Mouse (Mus musculus) cerebellum, adult 2 months (tissue): ENCODE measurements around the gene Hvcn1. TPM values are rescaled to one million over a fixed set of nuclear protein-coding genes. Genes with fewer than 3 reads are reported as not detected.
"Not testable (repeated sequence)": the region's sequence is repeated elsewhere in the genome, so short reads cannot be mapped to it uniquely, and the experiment has no call there.

Source experiments
- DNase-seq, 2 experiments: peaks; one replicate each; pipeline ENCODE4 v3.0.0; 2021
- H3K27ac ChIP-seq: fragments of 200-500 bp; 2 replicates; pipeline ENCODE4 v1.5.1; 2012; ENCODE audit warnings: low read length, control low read depth, inconsistent platforms; ENCODE audit not compliant: insufficient read depth
- H3K27me3 ChIP-seq: fragments of 200-500 bp; 2 replicates; pipeline ENCODE4 v1.6.1; 2012; ENCODE audit warnings: inconsistent platforms, mild to moderate bottlenecking, low read length, moderate library complexity; ENCODE audit not compliant: control insufficient read depth, insufficient read depth
- H3K4me1 ChIP-seq: fragments of 200-500 bp; 2 replicates; pipeline ENCODE4 v1.6.1; 2011; ENCODE audit warnings: low read length; ENCODE audit not compliant: control insufficient read depth, insufficient read depth
- H3K4me3 ChIP-seq: fragments of 200-500 bp; replicated peaks from 2 replicates; pipeline ENCODE3; 2011; ENCODE audit warnings: mild to moderate bottlenecking, low read depth, low read length, control low read depth; ENCODE audit not compliant: insufficient read depth
- CTCF ChIP-seq: fragments of 200-500 bp; IDR thresholded peaks from 2 replicates; pipeline ENCODE4 v1.5.1; 2011; ENCODE audit warnings: low read depth, mild to moderate bottlenecking, control low read depth, low read length, moderate library complexity, borderline replicate concordance; ENCODE audit not compliant: insufficient read depth
- POLR2A ChIP-seq: fragments of 200-500 bp; IDR thresholded peaks from 2 replicates; pipeline ENCODE4 v1.6.1; 2011; ENCODE audit warnings: low read length, control low read depth, borderline replicate concordance; ENCODE audit not compliant: insufficient read depth
- WGBS: fragments of 180-500 bp; shearing (Covaris S2); methylation state at CpG from one replicate; pipeline ENCODE4 v1.1.7; 2018; 5-methylcytosine and 5-hydroxymethylcytosine counted together
- polyA plus RNA-seq: library from polyadenylated mRNA; depleted of rRNA; stranded (reverse); fragments of >200 nt; gene quantifications from 2 replicates; pipeline ENCODE4 v1.2.3, GENCODE M21; 2012

The Hvcn1 gene
- polyA plus RNA-seq, 1 experiment = 1.00 TPM

DNA sequence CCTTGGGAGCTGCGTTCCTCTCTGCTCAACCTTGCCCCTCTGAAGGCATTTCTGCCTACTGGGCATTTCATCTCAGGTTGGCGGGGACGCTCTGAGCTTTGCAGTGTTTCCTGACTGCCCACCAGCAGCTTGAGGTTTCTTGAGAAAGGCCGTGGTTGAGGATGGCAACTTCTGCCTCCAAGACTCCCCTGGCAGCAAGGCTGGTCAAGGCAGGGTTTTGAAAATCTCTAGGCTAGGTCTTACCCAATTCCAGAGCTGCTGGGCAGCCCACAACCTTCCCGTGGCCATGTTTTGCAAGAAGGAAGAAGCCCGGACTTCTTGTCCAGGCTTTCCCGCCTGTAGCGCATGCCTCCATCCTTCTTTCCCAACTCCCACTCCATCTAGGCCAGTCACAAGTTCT lies 4.3 kb downstream of the Hvcn1 start:
- TF ChIP-seq CTCF = no peak
- no peak for TF ChIP-seq POLR2A
- 94% methylated on average over 8 of the region's 8 CpGs for WGBS
- DNase-seq = no peak
- no peak overlapping the region for H3K27ac ChIP-seq
- no peaks in the 10 kb centered on the region for H3K27me3 ChIP-seq
- no peak overlapping the region for H3K4me3 ChIP-seq
- peaks cover 5% of the 10 kb centered on the region for H3K4me1 ChIP-seq

GRCm38 (mm10) chr5:122212125-122212524 lies 5.5 kb downstream of the Hvcn1 start:
- WGBS = 73% methylated on average over 8 of the region's 8 CpGs
- H3K4me3 ChIP-seq = no peak overlapping the region
- H3K4me1 ChIP-seq = peaks cover 5% of the 10 kb centered on the region
- H3K27me3 ChIP-seq = no peaks in the 10 kb centered on the region
- no peak for DNase-seq
- H3K27ac ChIP-seq = no peak overlapping the region
- TF ChIP-seq POLR2A = no peak
- no peak for TF ChIP-seq CTCF

- not testable (repeated sequence) for H3K27ac ChIP-seq, H3K4me1 ChIP-seq, H3K4me3 ChIP-seq, H3K27me3 ChIP-seq, DNase-seq
- WGBS = 97% methylated on average over 1 of the region's 1 CpGs
Measured at GRCm38 (mm10) chr5:122212820-122213219, 6.2 kb downstream of the Hvcn1 start.

GRCm38 (mm10) chr5:122213861-122214260 lies 7.3 kb downstream of the Hvcn1 start:
- peaks cover 5% of the 10 kb centered on the region for H3K4me1 ChIP-seq
- WGBS = 93% methylated on average over 6 of the region's 6 CpGs
- H3K27ac ChIP-seq = no peak overlapping the region
- H3K4me3 ChIP-seq = no peak overlapping the region
- TF ChIP-seq POLR2A (no peak), CTCF (no peak)
- no peak for DNase-seq
- no peaks in the 10 kb centered on the region for H3K27me3 ChIP-seq

DNA sequence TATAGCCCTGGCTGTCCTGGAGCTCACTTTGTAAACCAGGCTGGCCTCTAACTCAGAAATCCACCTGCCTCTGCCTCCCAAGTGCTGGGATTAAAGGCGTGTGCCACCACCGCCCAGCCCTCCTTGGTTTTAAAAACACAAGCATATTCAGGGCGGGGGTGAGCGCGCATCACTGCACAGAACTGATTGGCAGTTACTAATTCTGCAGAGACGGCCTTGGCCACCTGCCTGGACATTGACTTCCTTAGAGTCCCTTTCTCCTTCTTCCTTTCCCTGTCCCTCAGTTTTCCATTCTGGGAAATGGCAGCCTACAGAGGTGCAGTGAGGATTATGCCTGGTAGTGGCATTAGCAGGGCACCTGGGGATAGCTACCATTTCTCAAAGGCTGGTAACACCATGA lies 11.0 kb downstream of the Hvcn1 start:
- TF ChIP-seq POLR2A (no peak), CTCF (no peak)
- H3K4me3 ChIP-seq = no peak overlapping the region
- no peak for DNase-seq
- no peaks in the 10 kb centered on the region; the same call in 1 of the 2 replicates for H3K4me1 ChIP-seq
- H3K27me3 ChIP-seq = no peaks in the 10 kb centered on the region
- H3K27ac ChIP-seq = no peak overlapping the region
- 62% methylated on average over 6 of the region's 6 CpGs for WGBS

DNA sequence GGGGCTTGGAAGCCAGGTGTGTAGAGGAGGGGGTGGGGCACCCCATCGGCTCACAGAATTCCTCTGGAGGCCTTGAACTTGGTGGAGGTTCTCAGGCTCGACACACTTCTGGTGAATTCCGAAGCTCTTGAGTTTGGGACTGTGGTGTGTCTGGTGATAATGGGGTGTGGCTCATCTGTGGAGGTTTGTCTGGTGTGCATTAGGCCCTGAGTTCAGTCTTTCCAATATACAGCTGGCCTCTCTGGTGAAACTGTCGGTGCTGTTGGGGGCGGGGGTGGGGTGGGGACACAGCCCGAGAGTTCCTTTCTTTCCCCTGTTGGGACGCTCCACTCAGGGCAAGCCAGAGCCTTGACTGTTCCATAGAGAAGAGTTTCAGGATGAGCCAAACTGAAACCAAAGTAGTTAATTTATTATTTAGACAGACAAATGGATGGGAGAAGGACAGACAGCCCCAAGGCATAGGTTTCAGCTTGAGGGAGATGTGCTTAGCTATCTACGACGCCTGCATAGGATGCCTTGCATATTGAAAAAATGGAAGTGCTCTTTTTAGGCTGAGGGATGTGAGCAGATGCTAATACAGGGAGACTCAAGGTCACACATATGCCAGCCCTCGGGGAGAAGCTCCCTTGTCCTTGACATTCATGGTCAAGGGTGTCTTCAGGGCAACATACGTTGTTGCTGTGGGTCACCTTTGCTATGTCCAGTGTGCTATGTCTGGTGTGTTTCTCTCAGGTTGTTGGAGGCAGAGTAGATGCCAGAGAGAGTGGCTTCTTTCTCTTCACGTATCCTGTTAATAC lies 11.7 kb downstream of the Hvcn1 start:
- no peak overlapping the region for H3K27ac ChIP-seq
- no peaks in the 10 kb centered on the region; the same call in 1 of the 2 replicates for H3K4me1 ChIP-seq
- TF ChIP-seq POLR2A (no peak), CTCF (no peak)
- 92% methylated on average over 12 of the region's 12 CpGs for WGBS
- no peak for DNase-seq
- no peaks in the 10 kb centered on the region for H3K27me3 ChIP-seq
- H3K4me3 ChIP-seq = no peak overlapping the region

GRCm38 (mm10) chr5:122218928-122219327 lies 12.3 kb downstream of the Hvcn1 start:
- no peaks in the 10 kb centered on the region for H3K27me3 ChIP-seq
- 85% methylated on average over 7 of the region's 7 CpGs for WGBS

DNA sequence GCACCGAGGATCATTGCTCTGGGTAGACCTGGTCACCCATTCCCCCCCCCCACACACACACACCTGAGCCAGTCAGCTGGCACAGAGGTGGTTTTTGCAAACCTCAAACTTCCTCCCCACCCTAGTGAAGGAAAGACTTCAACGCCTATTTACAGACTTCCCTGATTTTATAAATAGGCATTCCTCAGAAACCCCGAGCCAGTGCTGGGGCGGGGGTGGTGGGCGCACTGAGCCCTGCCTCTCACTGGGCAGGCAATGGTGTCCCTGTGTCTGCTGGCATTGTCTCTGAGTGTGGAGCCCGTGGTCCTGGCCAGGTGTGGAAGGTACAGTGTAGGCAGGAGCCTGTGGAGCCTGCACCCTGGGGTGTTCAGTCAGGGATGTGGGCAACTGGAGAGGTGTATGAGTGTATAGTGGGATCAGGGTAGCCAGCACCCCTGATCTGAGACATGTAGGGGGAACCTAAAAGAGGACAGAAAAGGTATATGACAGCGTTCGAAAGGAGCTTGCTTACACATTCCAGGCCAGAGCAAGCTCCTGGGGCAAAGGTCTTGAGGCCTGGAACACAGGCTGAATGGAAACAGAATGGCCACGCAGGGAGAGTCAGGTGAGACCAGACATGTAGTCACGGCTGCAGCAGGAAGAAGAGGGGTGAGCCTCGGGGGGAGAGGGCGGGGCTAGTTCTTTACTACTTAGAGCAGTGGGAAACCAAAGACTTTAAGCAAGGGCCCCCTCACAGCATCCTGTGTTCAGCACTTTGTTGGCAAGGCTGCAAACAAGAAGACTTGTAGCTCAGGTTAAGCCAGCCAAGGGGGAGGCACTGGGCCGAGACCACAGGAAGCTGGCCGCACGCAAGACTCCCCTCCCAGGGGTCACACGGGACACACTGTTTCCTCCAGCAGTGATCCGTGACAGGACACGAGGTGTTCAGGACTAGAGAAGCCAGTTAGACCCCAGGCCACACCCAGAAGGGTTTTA lies 13.3 kb downstream of the Hvcn1 start:
- H3K27me3 ChIP-seq = no peaks in the 10 kb centered on the region
- DNase-seq = no peak
- no peak overlapping the region for H3K4me3 ChIP-seq
- no peaks in the 10 kb centered on the region; the same call in 1 of the 2 replicates for H3K4me1 ChIP-seq
- 75% methylated on average over 18 of the region's 18 CpGs for WGBS
- H3K27ac ChIP-seq = no peak overlapping the region
- TF ChIP-seq CTCF (no peak), POLR2A (no peak)

More at GRCm38 (mm10) chr5:122218928-122219327, 12.3 kb downstream of the Hvcn1 start:
- Histone ChIP-seq H3K4me3 (no peak overlapping the region), H3K4me1 (no peaks in the 10 kb centered on the region; the same call in 1 of the 2 replicates), H3K27ac (no peak overlapping the region)
- TF ChIP-seq CTCF (no peak), POLR2A (no peak)
- DNase-seq = no peak
